Mouse (Mus musculus) liver, embryonic 16.5 days (tissue): Measurements from ENCODE around the gene Nptx1. TPM values are rescaled to one million over a fixed set of nuclear protein-coding genes. Genes with fewer than 3 reads are reported as not detected.
A peak's percentile ranks its signal among the peaks of the same experiment; 100 is the strongest.

ENCODE experiments used
- ATAC-seq: fragments of 200-750 bp; cut with Nextera tagmentation; 2 replicates; pipeline ENCODE4 v1.8.0; 2017; ENCODE audit warnings: low read depth, mild to moderate bottlenecking, moderate number of reproducible peaks, moderate library complexity
- H3K27ac ChIP-seq: fragments of 300-500 bp; sonication (generic); 2 replicates; pipeline ENCODE4 v1.5.1; 2014; ENCODE audit warnings: mild to moderate bottlenecking, low read length
- H3K27me3 ChIP-seq: fragments of 300-500 bp; sonication (generic); 2 replicates; pipeline ENCODE4 v1.6.1; 2014; ENCODE audit warnings: low read depth, low read length, mixed read lengths; ENCODE audit not compliant: control insufficient read depth, insufficient read depth
- H3K36me3 ChIP-seq: fragments of 300-500 bp; sonication (generic); 2 replicates; pipeline ENCODE4 v1.6.1; 2014; ENCODE audit warnings: mild to moderate bottlenecking; ENCODE audit not compliant: control insufficient read depth, insufficient read depth
- H3K4me1 ChIP-seq: fragments of 300-500 bp; sonication (generic); 2 replicates; pipeline ENCODE4 v1.6.1; 2014; ENCODE audit warnings: low read depth, low read length, mixed read lengths; ENCODE audit not compliant: control insufficient read depth
- H3K4me2 ChIP-seq: fragments of 300-500 bp; sonication (generic); 2 replicates; pipeline ENCODE4 v1.6.1; 2014; ENCODE audit warnings: low read depth, low read length, mixed read lengths
- H3K4me3 ChIP-seq: fragments of 300-500 bp; sonication (generic); 2 replicates; pipeline ENCODE4 v1.5.1; 2014; ENCODE audit warnings: low read depth, mild to moderate bottlenecking, low read length
- H3K9ac ChIP-seq: fragments of 300-500 bp; sonication (generic); 2 replicates; pipeline ENCODE4 v1.6.1; 2014; ENCODE audit warnings: low read depth, low read length
- H3K9me3 ChIP-seq: fragments of 300-500 bp; sonication (generic); replicated peaks from 2 replicates; pipeline ENCODE4 v1.6.1; 2016; ENCODE audit warnings: low read length; ENCODE audit not compliant: control insufficient read depth
- WGBS: fragments of 180-500 bp; shearing (Covaris S2); extraction: QIAGEN DNeasy Blood & Tissue Kit; methylation state at CpG from one replicate; pipeline ENCODE4 v1.1.7; 2014; ENCODE audit not compliant: insufficient replicate concordance; 5-methylcytosine and 5-hydroxymethylcytosine counted together
- polyA plus RNA-seq: library from polyadenylated mRNA; unstranded; fragments of >200 nt; fragmentation: Nextera tagmentation; extraction: Ambion mirVana; gene quantifications from 2 replicates; pipeline ENCODE4 v1.2.1, GENCODE M21; 2015

Nptx1 gene
- polyA plus RNA-seq, 1 experiment from 2014 or later: 0.02 TPM

DNA sequence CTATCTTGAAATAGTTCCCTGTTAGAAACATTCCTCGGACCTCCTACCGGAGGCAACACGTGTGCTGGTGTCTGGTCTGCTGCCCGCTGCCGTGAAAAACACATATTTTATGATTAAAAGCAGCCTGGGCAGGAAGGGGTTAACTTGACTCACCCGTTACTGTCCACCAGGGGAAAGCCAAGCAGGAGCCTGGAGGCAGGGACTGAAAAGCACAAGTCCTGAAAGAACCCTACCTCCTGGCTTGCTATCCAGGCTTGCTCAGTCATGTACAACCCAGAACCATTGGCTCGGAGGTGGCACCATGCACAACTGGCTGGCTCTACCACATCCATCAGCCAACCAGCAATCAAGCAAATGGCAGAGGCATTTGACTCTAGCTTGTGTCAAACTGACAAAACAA is 13.8 kb downstream of the Nptx1 start:
- ATAC-seq: no peak
- H3K4me3 ChIP-seq: no peak overlapping the region
- no peaks in the 10 kb centered on the region for H3K9me3 ChIP-seq
- no peaks in the 10 kb centered on the region for H3K36me3 ChIP-seq
- H3K27ac ChIP-seq: no peak overlapping the region
- 52% methylated on average over 7 of the region's 7 CpGs for WGBS
- no peaks in the 10 kb centered on the region for H3K4me1 ChIP-seq
- no peak overlapping the region for H3K9ac ChIP-seq
- no peaks in the 10 kb centered on the region for H3K27me3 ChIP-seq
- H3K4me2 ChIP-seq: no peak overlapping the region

DNA sequence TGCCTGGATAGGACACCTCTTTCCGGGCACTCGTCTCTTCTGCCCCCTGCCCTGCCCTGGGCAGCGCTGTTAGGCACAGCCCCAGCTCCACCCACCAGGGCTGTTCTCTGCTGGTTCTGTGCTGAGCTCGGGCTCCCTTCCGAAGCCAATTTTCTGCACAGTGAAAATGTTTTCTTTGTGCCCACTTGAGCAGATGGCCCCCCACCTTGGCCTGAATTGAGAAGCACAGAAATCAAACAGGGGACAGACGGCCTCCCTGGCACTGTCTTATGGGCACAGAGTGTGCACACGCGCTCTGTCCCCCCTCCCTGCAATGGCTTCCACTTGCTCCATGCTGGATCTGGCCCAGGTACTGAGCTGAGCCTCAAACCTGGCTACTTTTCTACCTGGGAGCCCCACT is 15.1 kb downstream of the Nptx1 start:
- Histone ChIP-seq H3K36me3 (no peaks in the 10 kb centered on the region), H3K4me2 (no peak overlapping the region), H3K9ac (no peak overlapping the region), H3K9me3 (no peaks in the 10 kb centered on the region), H3K4me1 (no peaks in the 10 kb centered on the region), H3K27ac (no peak overlapping the region), H3K4me3 (no peak overlapping the region), H3K27me3 (no peaks in the 10 kb centered on the region)
- 57% methylated on average over 8 of the region's 8 CpGs for WGBS
- ATAC-seq: no peak

DNA sequence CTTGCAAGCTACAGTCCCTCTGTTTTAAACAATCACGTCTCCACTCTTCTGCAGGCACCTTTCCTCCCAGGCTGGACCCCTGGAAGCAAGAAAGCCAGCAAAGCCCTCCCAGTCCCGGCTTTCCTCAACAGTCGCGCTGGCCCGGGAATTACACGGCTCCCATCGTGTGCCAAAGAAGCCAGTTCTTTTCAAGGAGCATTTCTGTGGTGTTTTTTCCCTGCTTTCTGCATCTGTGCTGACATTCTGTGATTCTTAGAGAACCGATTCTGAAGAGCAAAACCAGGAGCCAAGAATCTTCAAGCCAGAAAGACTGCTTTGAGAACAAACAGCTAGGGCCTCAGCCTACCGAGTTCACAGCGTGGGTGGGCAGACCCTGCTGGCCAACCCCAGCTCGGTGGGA is 18.6 kb downstream of the Nptx1 start:
- no peak overlapping the region for H3K27ac ChIP-seq
- H3K4me2 ChIP-seq: no peak overlapping the region
- ATAC-seq: no peak
- H3K36me3 ChIP-seq: no peaks in the 10 kb centered on the region
- no peak overlapping the region for H3K4me3 ChIP-seq
- WGBS: 46% methylated on average over 11 of the region's 11 CpGs
- H3K27me3 ChIP-seq: no peaks in the 10 kb centered on the region
- peaks cover 3% of the 10 kb centered on the region for H3K4me1 ChIP-seq
- H3K9ac ChIP-seq: no peak overlapping the region
- no peaks in the 10 kb centered on the region for H3K9me3 ChIP-seq

DNA sequence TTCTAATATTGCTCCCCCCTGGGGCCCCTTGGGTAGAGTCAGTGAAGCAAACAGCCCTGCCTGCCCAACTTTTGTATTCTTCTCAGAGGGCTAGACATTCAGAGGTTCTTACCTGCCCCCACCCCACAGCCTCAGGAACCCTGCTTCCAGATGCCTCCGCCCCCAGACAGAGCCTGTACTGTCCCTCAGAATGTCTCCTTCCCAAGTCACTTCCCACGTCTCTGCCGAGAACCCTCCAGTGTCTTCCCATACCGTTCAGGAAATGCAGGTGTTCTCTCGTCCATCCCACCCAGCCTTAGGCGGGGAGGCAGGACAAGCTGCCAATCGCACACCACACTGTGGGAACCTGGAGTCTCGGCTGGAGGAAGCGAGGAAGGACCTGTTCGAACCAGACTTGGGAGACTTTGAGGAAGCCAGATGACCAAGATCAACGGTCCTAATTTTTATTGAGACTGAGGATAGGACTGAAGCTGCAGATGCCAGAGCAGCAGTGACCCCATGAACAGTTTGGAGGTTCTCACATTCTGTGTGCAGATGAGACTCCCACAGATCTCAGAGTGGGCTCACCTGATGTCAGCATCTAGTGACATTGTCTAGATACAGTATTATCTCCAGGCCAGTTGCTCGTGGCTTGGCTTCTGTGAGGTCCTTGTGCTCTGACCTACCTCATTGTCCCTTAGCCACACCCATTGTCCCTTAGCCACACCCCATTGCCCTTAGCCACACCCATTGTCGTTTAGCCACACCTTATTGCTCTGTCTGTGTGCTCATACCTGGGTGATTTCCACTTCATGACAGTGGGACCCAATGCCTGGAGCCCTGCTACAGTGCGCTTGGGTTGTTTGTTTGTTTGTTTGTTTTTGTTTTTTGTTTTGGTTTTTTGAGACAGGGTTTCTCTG is 21.2 kb downstream of the Nptx1 start:
- H3K27ac ChIP-seq: no peak overlapping the region
- no peaks in the 10 kb centered on the region for H3K27me3 ChIP-seq
- H3K4me2 ChIP-seq: no peak overlapping the region
- no peak for ATAC-seq
- no peak overlapping the region for H3K9ac ChIP-seq
- no peaks in the 10 kb centered on the region for H3K9me3 ChIP-seq
- peaks cover 3% of the 10 kb centered on the region for H3K4me1 ChIP-seq
- H3K4me3 ChIP-seq: no peak overlapping the region
- WGBS: 62% methylated on average over 14 of the region's 14 CpGs
- H3K36me3 ChIP-seq: no peaks in the 10 kb centered on the region

DNA sequence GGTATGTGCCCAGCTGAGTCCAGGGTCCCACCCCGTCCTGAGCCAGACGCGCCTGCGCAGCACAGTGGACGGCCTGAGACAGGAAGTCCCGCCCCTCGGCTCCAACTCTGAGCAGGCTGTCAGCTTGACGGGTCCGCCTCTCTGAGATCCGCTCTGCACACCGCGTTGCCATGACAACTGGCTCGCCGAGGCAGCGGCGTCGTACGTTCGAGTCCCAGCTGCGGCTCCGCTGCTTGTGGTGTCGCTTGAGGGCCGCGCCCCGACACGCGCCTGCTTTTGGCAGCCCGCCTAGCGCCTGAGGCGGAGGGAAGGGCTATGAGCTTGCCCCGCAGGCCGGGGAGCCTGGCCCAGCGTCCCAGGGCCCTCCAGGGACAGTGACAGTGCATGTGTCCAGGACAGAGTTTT is 23.0 kb downstream of the Nptx1 start:
- ATAC-seq: peak; percentile 92
- Histone ChIP-seq H3K27ac (no peak overlapping the region), H3K9ac (no peak overlapping the region; the same call in 1 of the 2 replicates), H3K9me3 (no peaks in the 10 kb centered on the region), H3K4me2 (peak overlapping the region; percentile 73), H3K27me3 (no peaks in the 10 kb centered on the region), H3K36me3 (no peaks in the 10 kb centered on the region), H3K4me1 (peaks cover 3% of the 10 kb centered on the region), H3K4me3 (peak overlapping the region; percentile 52)
- WGBS: 3% methylated on average over 33 of the region's 33 CpGs

DNA sequence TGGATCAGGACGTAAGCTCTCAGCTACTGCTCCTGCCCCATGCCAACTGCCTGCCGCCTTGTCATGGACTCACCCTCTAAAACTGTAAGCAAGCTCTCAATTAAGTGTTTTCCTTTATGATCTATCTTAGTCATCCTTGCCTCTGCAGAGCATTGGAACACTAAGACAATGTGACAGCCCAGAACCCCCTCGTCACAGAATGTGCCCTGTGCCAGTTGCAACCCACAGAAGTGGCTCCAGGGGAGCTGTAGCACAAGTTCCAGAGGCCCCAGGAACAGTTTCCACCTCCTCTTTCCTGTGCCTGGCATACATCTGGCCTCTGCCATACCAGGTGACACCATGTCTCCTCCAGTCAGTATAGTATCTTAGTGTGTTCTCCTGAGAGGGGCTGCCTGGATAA is 24.2 kb downstream of the Nptx1 start:
- Histone ChIP-seq H3K4me2 (no peak overlapping the region), H3K36me3 (no peaks in the 10 kb centered on the region), H3K4me1 (peaks cover 3% of the 10 kb centered on the region), H3K9me3 (no peaks in the 10 kb centered on the region), H3K27me3 (no peaks in the 10 kb centered on the region), H3K27ac (no peak overlapping the region), H3K4me3 (no peak overlapping the region), H3K9ac (no peak overlapping the region)
- no peak for ATAC-seq
- WGBS: 64% methylated on average over 3 of the region's 3 CpGs

DNA sequence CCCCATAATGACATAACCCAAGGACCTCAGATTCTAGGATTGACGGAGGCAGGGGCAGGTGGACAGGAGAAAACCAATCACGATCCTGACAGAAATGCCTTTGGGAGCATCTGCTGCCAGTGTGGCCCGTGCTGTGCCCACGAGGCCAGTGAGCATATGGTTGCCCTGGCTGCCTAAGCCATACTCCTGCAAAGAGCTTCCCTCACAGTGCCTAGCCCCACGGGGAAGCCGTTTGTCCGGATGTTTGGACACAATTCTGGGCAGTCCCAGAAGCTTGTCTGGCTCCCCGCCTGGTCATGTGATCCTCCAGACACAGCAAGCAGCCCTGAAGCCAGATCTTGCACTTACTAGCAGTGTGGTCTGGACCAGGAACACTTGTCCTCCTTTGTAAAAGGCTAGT is 24.8 kb downstream of the Nptx1 start:
- Histone ChIP-seq H3K9me3 (no peaks in the 10 kb centered on the region), H3K27ac (no peak overlapping the region), H3K9ac (no peak overlapping the region), H3K36me3 (no peaks in the 10 kb centered on the region), H3K4me3 (no peak overlapping the region), H3K4me2 (no peak overlapping the region), H3K4me1 (peaks cover 3% of the 10 kb centered on the region), H3K27me3 (no peaks in the 10 kb centered on the region)
- WGBS: 61% methylated on average over 8 of the region's 8 CpGs
- no peak for ATAC-seq

DNA sequence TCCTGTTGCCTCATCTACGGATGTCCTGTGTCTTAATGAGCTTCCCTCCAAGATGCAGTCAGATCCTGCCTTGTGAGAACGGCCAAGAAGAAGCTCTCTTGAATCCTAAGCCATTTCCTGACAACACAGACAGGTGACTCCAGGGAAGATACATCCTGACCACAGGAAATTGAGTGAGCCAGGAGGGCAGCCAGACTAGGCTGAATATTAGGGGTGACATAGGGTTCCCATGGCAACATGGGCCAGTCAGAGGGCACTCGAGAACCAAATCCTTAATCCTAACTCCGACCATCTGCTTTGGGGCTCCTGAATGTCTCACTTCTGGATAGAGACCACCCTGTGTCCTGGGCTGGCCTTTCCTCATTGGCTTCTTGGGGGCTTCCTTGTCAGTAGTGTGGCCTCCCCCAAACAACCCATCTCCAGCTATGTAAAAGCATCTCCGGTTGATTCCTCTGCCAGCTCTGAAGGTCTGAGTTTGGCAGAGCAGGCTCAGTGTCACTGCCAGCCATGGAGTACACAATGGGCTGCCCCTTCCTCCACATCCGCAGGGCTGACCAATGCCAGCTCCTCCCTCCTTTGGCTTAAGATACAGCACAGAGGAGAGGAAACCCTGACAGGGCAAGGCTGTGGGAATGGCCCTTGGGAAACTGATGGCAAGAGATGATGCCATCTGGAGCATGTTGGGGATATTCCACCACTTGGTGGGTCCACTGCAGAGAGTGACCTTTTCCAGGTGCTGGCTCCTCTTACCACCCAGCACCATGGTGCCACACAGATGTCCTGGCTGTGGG is 25.4 kb downstream of the Nptx1 start:
- no peak overlapping the region for H3K4me2 ChIP-seq
- H3K27me3 ChIP-seq: no peaks in the 10 kb centered on the region
- WGBS: 56% methylated on average over 6 of the region's 6 CpGs
- H3K9ac ChIP-seq: no peak overlapping the region
- ATAC-seq: no peak
- peaks cover 3% of the 10 kb centered on the region for H3K4me1 ChIP-seq
- H3K27ac ChIP-seq: no peak overlapping the region
- H3K36me3 ChIP-seq: no peaks in the 10 kb centered on the region
- H3K9me3 ChIP-seq: no peaks in the 10 kb centered on the region
- H3K4me3 ChIP-seq: no peak overlapping the region

DNA sequence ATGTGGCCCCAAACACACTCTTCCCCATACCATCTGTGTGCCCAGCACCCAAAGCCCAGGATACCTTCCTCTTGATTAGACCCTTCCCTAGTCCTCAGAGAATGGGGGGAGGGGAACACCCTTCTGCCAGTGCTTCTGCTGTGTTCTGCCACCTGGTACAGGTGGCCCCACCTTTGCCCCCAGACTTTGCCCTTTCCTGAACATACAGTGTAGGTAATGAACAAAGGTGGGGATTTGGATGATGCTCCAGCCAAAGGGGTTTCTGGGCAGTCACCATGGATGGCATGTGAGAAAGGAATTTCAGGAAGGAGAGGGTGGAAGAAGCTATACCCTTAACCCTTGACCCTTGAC is 26.9 kb downstream of the Nptx1 start:
- H3K9me3 ChIP-seq: no peaks in the 10 kb centered on the region

More for the DNA sequence above, 26.9 kb downstream of the Nptx1 start:
- H3K27ac ChIP-seq: no peak overlapping the region
- H3K36me3 ChIP-seq: no peaks in the 10 kb centered on the region
- no peak overlapping the region for H3K4me2 ChIP-seq
- H3K4me3 ChIP-seq: no peak overlapping the region
- H3K9ac ChIP-seq: no peak overlapping the region
- H3K4me1 ChIP-seq: peaks cover 3% of the 10 kb centered on the region
- no peak for ATAC-seq
- H3K27me3 ChIP-seq: no peaks in the 10 kb centered on the region; the same call in 1 of the 2 replicates
